Mouse (Mus musculus) lung, embryonic 14.5 days (tissue): ENCODE results near the gene Ciao1. TPM values are rescaled to one million over a fixed set of nuclear protein-coding genes. Genes with fewer than 3 reads are reported as not detected.
"Not testable (repeated sequence)": the region's sequence is repeated elsewhere in the genome, so short reads cannot be mapped to it uniquely, and the experiment has no call there.

Experiments
- ATAC-seq: fragments of 200-750 bp; cut with Nextera tagmentation; 2 replicates; pipeline ENCODE4 v1.8.0; 2017; ENCODE audit warnings: mild to moderate bottlenecking, moderate TSS enrichment, moderate library complexity; ENCODE audit not compliant: insufficient read depth
- DNase-seq: peaks from one replicate; pipeline ENCODE4 v3.0.0-alpha.2; 2015
- H3K27ac ChIP-seq: fragments of 300-500 bp; sonication (generic); 2 replicates; pipeline ENCODE4 v1.5.1; 2014; ENCODE audit warnings: low read depth, mild to moderate bottlenecking, moderate library complexity
- H3K27me3 ChIP-seq: fragments of 300-500 bp; sonication (generic); 2 replicates; pipeline ENCODE4 v1.6.1; 2014; ENCODE audit warnings: low read length, control low read depth; ENCODE audit not compliant: insufficient read depth
- H3K36me3 ChIP-seq: fragments of 300-500 bp; sonication (generic); 2 replicates; pipeline ENCODE4 v1.6.1; 2014; ENCODE audit warnings: control low read depth; ENCODE audit not compliant: insufficient read depth
- H3K4me1 ChIP-seq: fragments of 300-500 bp; sonication (generic); 2 replicates; pipeline ENCODE4 v1.6.1; 2014; ENCODE audit warnings: antibody characterized with exemption, control low read depth; ENCODE audit not compliant: insufficient read depth
- H3K4me2 ChIP-seq: fragments of 300-500 bp; sonication (generic); 2 replicates; pipeline ENCODE4 v1.6.1; 2014; ENCODE audit warnings: mild to moderate bottlenecking
- H3K4me3 ChIP-seq: fragments of 300-500 bp; sonication (generic); 2 replicates; pipeline ENCODE4 v1.5.1; 2014; ENCODE audit warnings: low read depth, low read length
- H3K9ac ChIP-seq: fragments of 300-500 bp; sonication (generic); 2 replicates; pipeline ENCODE4 v1.6.1; 2014
- H3K9me3 ChIP-seq: fragments of 300-500 bp; sonication (generic); 2 replicates; pipeline ENCODE4 v1.6.1; 2016; ENCODE audit warnings: low read depth, low read length, control low read depth
- CTCF ChIP-seq: IDR thresholded peaks from 2 replicates; pipeline ENCODE4 v1.5.1; 2016; ENCODE audit warnings: antibody characterized with exemption, low read depth
- WGBS: fragments of 180-500 bp; shearing (Covaris S2); extraction: QIAGEN DNeasy Blood & Tissue Kit; methylation state at CpG from one replicate; pipeline ENCODE4 v1.1.7; 2014; 5-methylcytosine and 5-hydroxymethylcytosine counted together
- polyA plus RNA-seq: library from polyadenylated mRNA; unstranded; fragments of >200 nt; fragmentation: Nextera tagmentation; extraction: Ambion mirVana; gene quantifications from 2 replicates; pipeline ENCODE4 v1.2.1, GENCODE M21; 2014

The Ciao1 gene
- polyA plus RNA-seq, 1 experiment from 2014 or later: 58.5 TPM

DNA sequence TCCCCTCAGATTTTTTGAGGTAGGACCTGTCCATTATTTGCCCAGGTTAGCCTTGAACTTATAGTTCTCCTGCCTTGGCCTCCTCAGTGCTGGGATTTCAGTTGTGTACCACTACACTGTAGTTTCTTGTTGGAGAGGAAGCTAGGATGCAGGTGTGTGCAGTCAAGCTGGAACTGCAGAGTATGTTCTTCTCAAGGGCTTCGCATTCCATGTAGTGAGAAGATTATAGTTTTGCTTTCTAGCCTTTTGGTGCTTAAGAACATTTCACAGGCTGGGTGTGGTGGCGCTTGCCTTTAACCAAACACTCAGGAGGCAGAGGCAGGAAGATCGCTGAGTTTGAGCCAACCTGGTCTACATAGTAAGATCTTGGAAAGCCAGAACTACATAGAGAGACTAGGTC lies 25.2 kb upstream of the Ciao1 start:
- TF ChIP-seq CTCF: no peak
- H3K27me3 ChIP-seq: no peaks in the 10 kb centered on the region
- no peak overlapping the region for H3K4me2 ChIP-seq
- H3K4me3 ChIP-seq: no peak overlapping the region
- ATAC-seq: no peak
- H3K27ac ChIP-seq: no peak overlapping the region
- H3K9me3 ChIP-seq: no peaks in the 10 kb centered on the region
- H3K36me3 ChIP-seq: 0 out of 2 replicates have a peak, but pooled peaks cover 7% of the 10 kb centered on the region
- 94% methylated on average over 3 of the region's 3 CpGs for WGBS
- H3K9ac ChIP-seq: no peak overlapping the region
- DNase-seq: no peak
- no peaks in the 10 kb centered on the region for H3K4me1 ChIP-seq

DNA sequence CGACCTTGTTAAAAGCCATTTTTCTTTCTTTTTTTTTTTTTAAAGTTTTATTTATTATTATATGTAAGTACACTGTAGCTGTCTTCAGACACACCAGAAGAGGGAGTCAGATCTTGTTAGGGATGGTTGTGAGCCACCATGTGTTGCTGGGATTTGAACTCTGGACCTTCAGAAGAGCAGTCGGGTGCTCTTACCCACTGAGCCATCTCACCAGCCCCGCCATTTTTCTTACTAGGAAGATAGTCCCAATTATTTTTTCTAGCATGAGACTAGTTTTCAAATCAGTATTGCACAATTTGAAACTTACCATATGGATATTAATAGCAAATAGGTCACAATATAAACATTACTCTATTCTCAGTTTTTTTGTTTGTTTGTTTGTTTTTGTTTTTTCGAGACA lies 24.4 kb upstream of the Ciao1 start:
- H3K4me2 ChIP-seq: peak overlapping the region; percentile 71
- H3K9ac ChIP-seq, H3K36me3 ChIP-seq, ATAC-seq, H3K4me1 ChIP-seq, H3K9me3 ChIP-seq, H3K27ac ChIP-seq, DNase-seq, H3K4me3 ChIP-seq, H3K27me3 ChIP-seq: not testable (repeated sequence)
- 86% methylated on average over 4 of the region's 4 CpGs for WGBS

- Histone ChIP-seq H3K27ac (peak overlapping the region; percentile 96; the same call in 1 of the 2 replicates), H3K9me3 (no peaks in the 10 kb centered on the region), H3K4me3 (peak overlapping the region; percentile 98), H3K36me3 (0 out of 2 replicates have a peak, but pooled peaks cover 7% of the 10 kb centered on the region), H3K4me2 (peak overlapping the region; percentile 71), H3K9ac (peak overlapping the region; percentile 90), H3K4me1 (no peaks in the 10 kb centered on the region), H3K27me3 (no peaks in the 10 kb centered on the region)
- no peak for TF ChIP-seq CTCF
- 4% methylated on average over 8 of the region's 8 CpGs for WGBS
- ATAC-seq (no peak), DNase-seq (peak; percentile 69)
Observed at GRCm38 (mm10) chr2:127271042-127271515, 23.5 kb upstream of the Ciao1 start.

DNA sequence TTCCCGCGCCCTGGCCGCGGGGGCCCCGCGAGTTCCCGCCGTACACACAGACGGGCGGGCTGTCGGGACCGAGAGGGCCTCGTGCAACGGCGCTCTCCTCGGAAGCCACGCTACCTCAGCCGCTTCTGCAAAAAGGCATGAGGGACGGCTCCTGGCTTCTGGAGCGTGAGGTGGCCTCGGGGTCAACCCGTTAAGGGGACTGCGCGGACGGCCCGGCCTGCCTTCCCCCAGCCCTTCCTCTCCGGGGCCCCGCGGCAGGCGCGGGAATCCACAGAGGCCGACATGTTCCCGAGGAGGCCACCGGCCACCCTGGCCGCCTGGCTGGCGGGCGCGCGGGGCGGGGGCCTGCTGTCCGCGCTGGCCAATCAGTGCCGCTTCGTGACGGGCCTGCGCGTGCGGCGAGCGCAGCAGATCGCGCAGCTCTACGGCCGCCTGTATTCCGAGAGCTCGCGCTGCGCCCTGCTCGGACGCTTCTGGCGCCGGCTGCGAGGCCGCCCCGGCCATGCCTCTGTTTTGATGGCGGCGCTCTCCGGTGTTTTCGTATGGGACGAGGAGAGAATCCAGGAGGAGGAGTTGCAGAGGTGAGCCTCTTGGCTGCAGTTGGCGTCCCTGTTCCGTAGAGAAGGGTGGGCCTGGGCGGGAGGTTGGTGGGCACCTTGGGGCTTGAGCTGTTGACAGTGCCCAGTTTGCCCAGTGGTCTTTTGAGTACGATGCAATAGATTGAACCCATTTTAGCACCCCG lies 22.9 kb upstream of the Ciao1 start:
- H3K36me3 ChIP-seq: 0 out of 2 replicates have a peak, but pooled peaks cover 7% of the 10 kb centered on the region
- peak overlapping the region; percentile 96 for H3K27ac ChIP-seq
- H3K9ac ChIP-seq: peak overlapping the region; percentile 90
- H3K4me3 ChIP-seq: peak overlapping the region; percentile 98
- no peak for TF ChIP-seq CTCF
- H3K9me3 ChIP-seq: no peaks in the 10 kb centered on the region
- ATAC-seq (peak; percentile 97), DNase-seq (peak; percentile 93)
- no peaks in the 10 kb centered on the region for H3K4me1 ChIP-seq
- H3K27me3 ChIP-seq: no peaks in the 10 kb centered on the region
- H3K4me2 ChIP-seq: peak overlapping the region; percentile 71
- under 1% methylated on average over 66 of the region's 75 CpGs for WGBS

DNA sequence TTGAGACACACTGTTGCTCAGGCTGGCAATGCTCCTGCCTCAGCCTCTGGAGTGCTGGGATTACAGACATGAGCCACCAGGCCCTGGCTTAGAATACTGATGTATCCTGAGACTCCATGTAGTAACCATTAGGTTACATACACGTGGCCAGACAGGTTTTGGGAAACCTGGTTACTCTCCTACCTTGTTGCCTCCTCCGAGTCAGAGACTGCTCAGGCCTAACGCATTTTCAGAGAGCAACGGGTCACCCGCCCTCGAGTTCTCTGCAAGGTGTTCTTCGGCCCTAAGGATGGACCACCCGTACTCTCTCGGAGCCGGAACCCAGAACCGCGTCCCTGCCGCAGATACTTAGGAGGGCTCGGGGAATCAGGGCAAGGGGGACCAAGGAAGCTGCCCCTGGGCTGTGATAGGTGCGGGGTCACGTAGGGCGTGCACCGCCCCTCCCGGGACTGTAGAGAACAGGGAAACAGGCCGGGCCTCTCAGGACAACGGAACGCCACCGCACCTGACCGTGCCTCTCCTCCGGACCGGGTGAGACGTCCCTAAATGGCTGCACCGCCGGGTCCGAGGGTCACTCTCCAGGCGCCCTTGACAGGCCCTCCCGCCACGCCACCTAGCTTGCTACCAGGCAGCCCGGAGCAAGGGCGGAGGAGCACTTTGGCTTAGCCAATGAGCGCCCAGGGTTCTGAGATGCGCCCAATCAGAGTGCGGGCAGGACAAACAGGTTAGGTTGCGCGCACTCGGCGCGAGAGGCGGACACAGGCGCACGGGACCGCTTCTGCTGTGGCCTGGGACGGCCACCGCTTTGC lies 22.1 kb upstream of the Ciao1 start, which contains the start of gene Stard7:
Stard7 (plus strand) TSS at position 728 of the 809 bp plus-strand sequence.
- H3K9ac ChIP-seq: peak within 1 kb of the TSS; percentile 90
- 1% methylated on average over 49 of the region's 49 CpGs for WGBS
- no peaks in the 10 kb centered on the region for H3K27me3 ChIP-seq
- ATAC-seq (peak; percentile 99), DNase-seq (peak; percentile 98)
- H3K27ac ChIP-seq: peak within 1 kb of the TSS; percentile 96
- no peaks in the 10 kb centered on the region for H3K9me3 ChIP-seq
- peak within 1 kb of the TSS; percentile 98 for H3K4me3 ChIP-seq
- H3K4me1 ChIP-seq: no peaks in the 10 kb centered on the region
- TF ChIP-seq CTCF: peak; percentile 47
- H3K36me3 ChIP-seq: 0 out of 2 replicates have a peak, but pooled peaks cover 7% of the 10 kb centered on the region
- peak within 1 kb of the TSS; percentile 71 for H3K4me2 ChIP-seq

DNA sequence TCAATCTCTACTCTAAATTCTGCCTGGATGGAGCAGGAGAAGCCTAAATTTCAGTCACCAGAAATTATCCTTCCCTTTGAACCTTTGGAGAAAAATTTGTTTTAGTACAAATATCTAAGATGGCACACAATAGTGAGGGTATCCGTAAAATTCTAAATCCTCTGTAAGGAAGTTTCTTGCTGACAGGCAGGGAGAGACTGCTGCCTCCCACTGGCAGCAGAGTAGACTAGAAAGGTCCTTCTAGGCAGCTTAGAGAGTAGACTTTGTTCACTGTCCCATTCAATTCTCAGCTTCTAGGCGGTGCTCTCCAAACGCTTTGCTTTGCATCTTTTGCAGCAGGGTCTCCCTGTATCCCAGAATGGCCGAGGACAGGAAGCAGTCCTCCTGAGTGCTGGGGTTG lies 20.2 kb upstream of the Ciao1 start:
- H3K36me3 ChIP-seq: 0 out of 2 replicates have a peak, but pooled peaks cover 7% of the 10 kb centered on the region
- no peak overlapping the region for H3K9ac ChIP-seq
- no peaks in the 10 kb centered on the region for H3K9me3 ChIP-seq
- no peak for DNase-seq
- no peak for ATAC-seq
- no peaks in the 10 kb centered on the region for H3K27me3 ChIP-seq
- 48% methylated on average over 4 of the region's 4 CpGs for whole genome bisulfite sequencing
- no peaks in the 10 kb centered on the region for H3K4me1 ChIP-seq
- no peak for TF ChIP-seq CTCF
- H3K4me2 ChIP-seq: no peak overlapping the region
- no peak overlapping the region for H3K27ac ChIP-seq
- no peak overlapping the region for H3K4me3 ChIP-seq

- no peak for TF ChIP-seq CTCF
- H3K4me1 ChIP-seq: no peaks in the 10 kb centered on the region
- H3K4me2 ChIP-seq: no peak overlapping the region
- peaks cover 23% of the 10 kb centered on the region for H3K36me3 ChIP-seq
- H3K9me3 ChIP-seq: no peaks in the 10 kb centered on the region
- ATAC-seq (no peak), DNase-seq (no peak)
- no peak overlapping the region for H3K4me3 ChIP-seq
- no peak overlapping the region for H3K27ac ChIP-seq
- no peaks in the 10 kb centered on the region for H3K27me3 ChIP-seq
- no peak overlapping the region for H3K9ac ChIP-seq
Observed at GRCm38 (mm10) chr2:127262480-127262879, 14.9 kb upstream of the Ciao1 start.
